9 mouse cellular contexts compared by ENCODE assay signal in the genomic region with DNA sequence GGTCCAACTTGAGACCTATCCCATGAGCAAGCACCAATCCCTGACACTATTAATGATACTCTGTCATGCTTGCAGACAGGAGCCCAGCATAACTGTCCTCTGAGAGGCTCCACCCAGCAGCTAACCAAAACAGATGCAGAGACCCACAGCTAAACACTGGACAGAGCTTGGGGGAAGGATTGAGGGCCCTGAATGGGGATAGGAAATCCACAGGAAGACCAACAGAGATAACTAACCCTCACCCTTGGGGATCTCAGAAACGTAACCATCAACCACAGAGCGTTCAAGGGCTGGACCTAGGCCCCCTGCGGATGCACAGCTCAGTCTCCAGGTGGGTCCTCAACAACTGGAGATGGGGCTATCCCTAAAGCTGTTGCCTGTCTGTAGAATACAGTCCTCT.
"Had no signal": no experiment of that assay in that cellular context is flagged by ENCODE, and none has a peak within 500 bp of the region (broad histone marks: within the 10 kb centered on the region; RNA-seq: fewer than 3 reads in every experiment).

No protein-coding gene starts in this region.

- H3K4me2 ChIP-seq: intestine, embryonic 15.5 days; midbrain, embryonic 13.5 days had no signal

- H3K9me3 ChIP-seq: intestine, embryonic 15.5 days; limb, embryonic 10.5 days; midbrain, embryonic 13.5 days had no signal

- H3K27ac ChIP-seq: intestine, embryonic 15.5 days; left cerebral cortex, adult 2 months; midbrain, embryonic 13.5 days had no signal

- H3K4me1 ChIP-seq: midbrain, embryonic 13.5 days had no signal

- H3K27me3 ChIP-seq: intestine, embryonic 15.5 days; midbrain, embryonic 13.5 days had no signal

- H3K36me3 ChIP-seq: intestine, embryonic 15.5 days; limb, embryonic 10.5 days; midbrain, embryonic 13.5 days had no signal

- ATAC-seq: intestine, embryonic 15.5 days; midbrain, embryonic 13.5 days had no signal

- H3K9ac ChIP-seq: intestine, embryonic 15.5 days; midbrain, embryonic 13.5 days had no signal

- H3K4me3 ChIP-seq: intestine, embryonic 15.5 days; left cerebral cortex, adult 2 months; limb, embryonic 10.5 days; midbrain, embryonic 13.5 days had no signal

- DNase-seq: kidney, adult 8-10 months; kidney, postnatal 25 days; lung, adult 18-20 months; right cerebral cortex, postnatal 14 days; thymus, postnatal 36 days had no signal
